Mouse (Mus musculus) lung, postnatal 0 days (tissue): ENCODE measurements around the gene Fnip2.

ENCODE experiments used
- CTCF ChIP-seq: IDR thresholded peaks from 2 replicates; pipeline ENCODE4 v1.5.1; 2016; ENCODE audit warnings: antibody characterized with exemption, mild to moderate bottlenecking
- EP300 ChIP-seq: IDR thresholded peaks from 2 replicates; pipeline ENCODE4 v1.6.1; 2016; ENCODE audit warnings: antibody characterized with exemption, mild to moderate bottlenecking, control low read depth

DNA sequence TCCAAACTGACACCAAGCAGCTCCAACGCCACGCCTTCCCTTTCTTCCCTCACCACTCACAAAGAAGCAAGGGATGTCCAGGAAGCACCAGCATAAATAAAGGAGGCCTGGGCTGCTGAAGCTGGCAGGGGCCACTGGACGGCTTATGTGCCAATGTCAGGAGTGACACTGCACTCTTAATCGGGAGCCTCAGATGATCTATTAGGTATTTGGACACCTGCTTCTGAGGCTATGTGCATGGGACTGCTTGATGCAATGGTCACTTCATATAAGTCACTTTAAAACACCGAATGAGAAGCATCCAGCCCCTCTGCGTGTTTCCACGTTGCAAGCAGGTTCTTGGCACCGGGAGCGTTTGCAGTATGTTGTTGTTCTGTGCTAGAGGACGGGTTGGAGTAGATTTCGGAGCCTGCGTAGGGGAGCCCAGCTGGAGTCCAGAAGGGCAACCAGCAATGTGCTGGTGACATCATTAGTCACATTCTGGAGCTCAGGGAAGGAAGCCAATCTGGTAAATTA lies 126.6 kb downstream of the Fnip2 start:
- no peak for TF ChIP-seq CTCF
- TF ChIP-seq EP300, result no peak
